Mouse (Mus musculus) CH12.LX (cell line): ENCODE results near the gene Cnnm3. TPM values are rescaled to one million over a fixed set of nuclear protein-coding genes. Genes with fewer than 3 reads are reported as not detected.

Source experiments
- DNase-seq: peaks from one replicate; pipeline ENCODE4 v3.0.0-alpha.2; 2013; ENCODE audit errors: extremely low read depth
- H3K27ac ChIP-seq: 2 replicates; pipeline ENCODE4 v1.5.1; 2012; ENCODE audit warnings: low read depth, mild to moderate bottlenecking, control low read depth, moderate library complexity; ENCODE audit not compliant: insufficient read depth
- H3K27me3 ChIP-seq: replicated peaks from 2 replicates; pipeline ENCODE3; 2012; ENCODE audit warnings: inconsistent platforms
- H3K36me3 ChIP-seq, 2 experiments: replicated peaks in 1 of 2; 2 replicates each; pipeline versions ENCODE3 to v1.6.1; 2012; ENCODE audit warnings: inconsistent platforms in 1 of 2, low read length in 1 of 2, mild to moderate bottlenecking in 1 of 2, mixed read lengths in 1 of 2, moderate library complexity in 1 of 2; ENCODE audit not compliant: control insufficient read depth in 1 of 2, insufficient read depth in 1 of 2
- H3K4me1 ChIP-seq, 2 experiments: 2 replicates each; pipeline ENCODE4 v1.6.1; 2012; ENCODE audit warnings: inconsistent platforms in 1 of 2, moderate library complexity in 1 of 2; ENCODE audit not compliant: insufficient read depth in 2 of 2, control insufficient read depth in 1 of 2
- H3K4me2 ChIP-seq: 2 replicates; pipeline ENCODE4 v1.6.1; 2012; ENCODE audit warnings: low read depth, mild to moderate bottlenecking, control low read depth; ENCODE audit not compliant: poor library complexity, insufficient read depth, severe bottlenecking
- H3K4me3 ChIP-seq, 3 experiments: fragments of 150-350 bp in 1 of 3; sonication (generic) in 1 of 3; replicated peaks in 1 of 3; 2 replicates each; pipeline versions ENCODE3 to v1.5.1; 2011 to 2012; ENCODE audit warnings: low read depth in 2 of 3, low read length in 2 of 3, mild to moderate bottlenecking in 2 of 3, moderate library complexity in 2 of 3, control low read depth in 1 of 3, improper control_type of control experiment in 1 of 3, inconsistent platforms in 1 of 3, mixed read lengths in 1 of 3; ENCODE audit not compliant: poor library complexity in 1 of 3
- H3K79me2 ChIP-seq: replicated peaks from 2 replicates; pipeline ENCODE4 v1.6.1; 2012; ENCODE audit warnings: mild to moderate bottlenecking, moderate library complexity; ENCODE audit not compliant: control insufficient read depth, poor library complexity, insufficient read depth, severe bottlenecking; ENCODE audit errors: extremely low read depth
- H3K9ac ChIP-seq: 2 replicates; pipeline ENCODE4 v1.6.1; 2012; ENCODE audit warnings: low read depth, mild to moderate bottlenecking, control low read depth, moderate library complexity; ENCODE audit not compliant: insufficient read depth
- H3K9me3 ChIP-seq: replicated peaks from 2 replicates; pipeline ENCODE3; 2012; ENCODE audit warnings: low read length, inconsistent platforms, mixed read lengths
- CHD1 ChIP-seq: IDR thresholded peaks from 2 replicates; pipeline ENCODE4 v1.6.1; 2012; ENCODE audit warnings: low read depth, low read length, improper control_type of control experiment, inconsistent platforms
- CTCF ChIP-seq, 2 experiments: IDR thresholded peaks in 1 of 2; conservative IDR thresholded peaks in 1 of 2; 2 replicates each; pipeline ENCODE4 v1.5.1; 2011 to 2012; ENCODE audit warnings: low read depth in 2 of 2, low read length in 2 of 2, improper control_type of control experiment in 1 of 2, inconsistent platforms in 1 of 2, mild to moderate bottlenecking in 1 of 2, moderate library complexity in 1 of 2
- E2F4 ChIP-seq: IDR thresholded peaks from 2 replicates; pipeline ENCODE4 v1.6.1; 2011; ENCODE audit warnings: low read depth, low read length, improper control_type of control experiment; ENCODE audit not compliant: insufficient replicate concordance
- GABPA ChIP-seq: IDR thresholded peaks from 2 replicates; pipeline ENCODE4 v1.6.1; 2012; ENCODE audit warnings: low read depth, low read length, improper control_type of control experiment, inconsistent platforms; ENCODE audit not compliant: insufficient replicate concordance
- HCFC1 ChIP-seq: IDR thresholded peaks from 2 replicates; pipeline ENCODE4 v1.6.1; 2012; ENCODE audit warnings: low read depth, mild to moderate bottlenecking, inconsistent platforms, low read length, improper control_type of control experiment
- JUN ChIP-seq: IDR thresholded peaks from 2 replicates; pipeline ENCODE4 v1.6.1; 2011; ENCODE audit warnings: low read depth, mild to moderate bottlenecking, low read length, improper control_type of control experiment, moderate library complexity; ENCODE audit not compliant: insufficient read depth
- MAFK ChIP-seq: IDR thresholded peaks from 2 replicates; pipeline ENCODE4 v1.6.1; 2011; ENCODE audit warnings: low read length, improper control_type of control experiment; ENCODE audit not compliant: insufficient replicate concordance
- MAX ChIP-seq: IDR thresholded peaks from 2 replicates; pipeline ENCODE4 v1.6.1; 2011; ENCODE audit warnings: low read length, improper control_type of control experiment
- MEF2A ChIP-seq: IDR thresholded peaks from 2 replicates; pipeline ENCODE4 v1.6.1; 2014; ENCODE audit warnings: low read depth, mild to moderate bottlenecking, inconsistent platforms, low read length, improper control_type of control experiment, borderline replicate concordance
- MYC ChIP-seq: IDR thresholded peaks from 2 replicates; pipeline ENCODE4 v1.6.1; 2011; ENCODE audit warnings: low read depth, mild to moderate bottlenecking, improper control_type of control experiment, low read length
- NELFE ChIP-seq: IDR thresholded peaks from 2 replicates; pipeline ENCODE4 v1.6.1; 2011; ENCODE audit warnings: low read depth, low read length, improper control_type of control experiment
- NRF1 ChIP-seq: IDR thresholded peaks from 2 replicates; pipeline ENCODE4 v1.6.1; 2014; ENCODE audit warnings: low read depth, mild to moderate bottlenecking, inconsistent platforms, low read length, improper control_type of control experiment, moderate library complexity
- PAX5 ChIP-seq: IDR thresholded peaks from 2 replicates; pipeline ENCODE4 v1.6.1; 2012; ENCODE audit warnings: low read length, inconsistent platforms, mixed read lengths
- POLR2AphosphoS2 ChIP-seq: IDR thresholded peaks from 2 replicates; pipeline ENCODE4 v1.6.1; 2011; ENCODE audit warnings: low read depth, low read length, improper control_type of control experiment
- RAD21 ChIP-seq: IDR thresholded peaks from 2 replicates; pipeline ENCODE4 v1.6.1; 2011; ENCODE audit warnings: low read depth, mild to moderate bottlenecking, low read length, improper control_type of control experiment, moderate library complexity
- RCOR1 ChIP-seq: conservative IDR thresholded peaks from 2 replicates; pipeline ENCODE4 v1.6.1; 2012; ENCODE audit warnings: low read depth, mild to moderate bottlenecking, inconsistent platforms, low read length, improper control_type of control experiment
- SMC3 ChIP-seq: IDR thresholded peaks from 2 replicates; pipeline ENCODE4 v1.6.1; 2011; ENCODE audit warnings: low read depth, low read length, improper control_type of control experiment
- UBTF ChIP-seq: IDR thresholded peaks from 2 replicates; pipeline ENCODE4 v1.6.1; 2012; ENCODE audit warnings: low read depth, mild to moderate bottlenecking, inconsistent platforms, low read length, improper control_type of control experiment, moderate library complexity
- USF1 ChIP-seq: IDR thresholded peaks from 2 replicates; pipeline ENCODE4 v1.6.1; 2014; ENCODE audit warnings: low read depth, mild to moderate bottlenecking, inconsistent platforms, low read length, improper control_type of control experiment
- USF2 ChIP-seq: conservative IDR thresholded peaks from 2 replicates; pipeline ENCODE4 v1.6.1; 2011; ENCODE audit warnings: low read depth, low read length, improper control_type of control experiment
- ZC3H11A ChIP-seq: IDR thresholded peaks from 2 replicates; pipeline ENCODE4 v1.6.1; 2012; ENCODE audit warnings: low read depth, mild to moderate bottlenecking, inconsistent platforms, low read length, improper control_type of control experiment
- ZNF384 ChIP-seq: IDR thresholded peaks from 2 replicates; pipeline ENCODE4 v1.6.1; 2012; ENCODE audit warnings: low read depth, low read length, improper control_type of control experiment, inconsistent platforms
- dilution Hi-C: fragments of 300-500 bp; cut with MboI; formaldehyde crosslinking; loops from 2 replicates; pipeline ENCODE4 v1.14.3; 2020; ENCODE audit warnings: low sequenced_read_pairs; ENCODE audit not compliant: extremely low pct_unique_long_range_greater_than_20kb, extremely low pct_ligation_motif_present
- in situ Hi-C: fragments of 300-500 bp; cut with MboI; formaldehyde crosslinking; loops from 3 replicates; pipeline ENCODE4 v1.14.3; 2019; ENCODE audit warnings: low sequenced_read_pairs, low pct_ligation_motif_present, low pct_unique_long_range_greater_than_20kb, mixed read lengths
- polyA plus RNA-seq: library from polyadenylated mRNA; unstranded; fragments of >175 nt; gene quantifications from 2 replicates; pipeline ENCODE4 v1.2.1, GENCODE M21; 2012; ENCODE audit warnings: low read depth; ENCODE audit not compliant: insufficient read length
- total RNA-seq, 2 experiments: library from RNA; depleted of rRNA; stranded (reverse); fragments of 300-350 nt in 1 of 2; fragments of >200 nt in 1 of 2; gene quantifications; 2 replicates each; pipeline ENCODE4 v1.2.3; 2012 to 2014

The Cnnm3 gene
- total and polyA plus RNA-seq, 3 experiments: 3.0 to 9.2 (median 8.8) TPM

- no peaks in the 10 kb centered on the region for H3K9me3 ChIP-seq
- in situ Hi-C loops (no loop called here), dilution Hi-C loops (no loop called here)
- TF ChIP-seq ZC3H11A (no peak), NRF1 (no peak), ZNF384 (no peak), RAD21 (no peak), UBTF (no peak), NELFE (no peak), POLR2AphosphoS2 (no peak), CTCF (conservative IDR thresholded peaks at IDR 0.05 in 1 of 2, IDR thresholded peaks at IDR 0.05 in 1 of 2; ENCODE audit: low read depth in 2 of 2, low read length in 2 of 2) (no peak), E2F4 (no peak), MEF2A (no peak), USF1 (no peak)
- DNase-seq: no peak
- no peak overlapping the region for H3K27ac ChIP-seq
- H3K9ac ChIP-seq: no peak overlapping the region
- no peak overlapping the region for H3K4me3 ChIP-seq
- H3K79me2 ChIP-seq: no peaks in the 10 kb centered on the region
- no peaks in the 10 kb centered on the region for H3K27me3 ChIP-seq
- H3K36me3 ChIP-seq: no peaks in the 10 kb centered on the region
- no peak overlapping the region for H3K4me2 ChIP-seq
- peaks cover 10 to 21% of the 10 kb centered on the region in 2 experiments for H3K4me1 ChIP-seq
Measured at GRCm38 (mm10) chr1:36465641-36466160, 46.0 kb upstream of the Cnnm3 start.

- no peak for DNase-seq
- H3K27me3 ChIP-seq: no peaks in the 10 kb centered on the region
Measured at GRCm38 (mm10) chr1:36467446-36467845, 44.2 kb upstream of the Cnnm3 start.

GRCm38 (mm10) chr1:36469811-36470444 lies 41.7 kb upstream of the Cnnm3 start:
- Histone ChIP-seq H3K4me3 (no peak overlapping the region), H3K27ac (no peak overlapping the region), H3K4me2 (no peak overlapping the region)
- dilution Hi-C loops: no loop called here
- TF ChIP-seq MYC (no peak), CHD1 (no peak), USF2 (no peak), CTCF (conservative IDR thresholded peaks at IDR 0.05 in 1 of 2, IDR thresholded peaks at IDR 0.05 in 1 of 2; ENCODE audit: low read depth in 2 of 2, low read length in 2 of 2) (no peak), RCOR1 (no peak), MAFK (no peak), POLR2AphosphoS2 (no peak), PAX5 (no peak), USF1 (no peak), MAX (no peak), MEF2A (no peak), GABPA (no peak), JUN (no peak), SMC3 (no peak)
- TF ChIP-seq, all 38 proteins: peak for 0
- Histone ChIP-seq H3K4me1 (peaks cover 36 to 55% of the 10 kb centered on the region in 2 experiments), H3K36me3 (no peaks in the 10 kb centered on the region), H3K27me3 (no peaks in the 10 kb centered on the region), H3K9me3 (no peaks in the 10 kb centered on the region), H3K9ac (no peak overlapping the region), H3K79me2 (no peaks in the 10 kb centered on the region)
- no peak for DNase-seq
- in situ Hi-C loops: loop anchor here (10.0 kb wide), 2 partner anchors 105 to 145 kb away; partner anchors contain the start of gene Kansl3

More at GRCm38 (mm10) chr1:36467446-36467845, 44.2 kb upstream of the Cnnm3 start:
- dilution Hi-C loops: no loop called here
- Histone ChIP-seq H3K4me1 (peaks cover 15 to 30% of the 10 kb centered on the region in 2 experiments), H3K4me3 (no peak overlapping the region), H3K36me3 (no peaks in the 10 kb centered on the region), H3K79me2 (no peaks in the 10 kb centered on the region), H3K9me3 (no peaks in the 10 kb centered on the region), H3K9ac (no peak overlapping the region), H3K4me2 (no peak overlapping the region), H3K27ac (no peak overlapping the region)
- no peak for TF ChIP-seq HCFC1
- in situ Hi-C loops: no loop called here
